Mouse (Mus musculus): ENCODE results near the gene Atg9b.

DNA sequence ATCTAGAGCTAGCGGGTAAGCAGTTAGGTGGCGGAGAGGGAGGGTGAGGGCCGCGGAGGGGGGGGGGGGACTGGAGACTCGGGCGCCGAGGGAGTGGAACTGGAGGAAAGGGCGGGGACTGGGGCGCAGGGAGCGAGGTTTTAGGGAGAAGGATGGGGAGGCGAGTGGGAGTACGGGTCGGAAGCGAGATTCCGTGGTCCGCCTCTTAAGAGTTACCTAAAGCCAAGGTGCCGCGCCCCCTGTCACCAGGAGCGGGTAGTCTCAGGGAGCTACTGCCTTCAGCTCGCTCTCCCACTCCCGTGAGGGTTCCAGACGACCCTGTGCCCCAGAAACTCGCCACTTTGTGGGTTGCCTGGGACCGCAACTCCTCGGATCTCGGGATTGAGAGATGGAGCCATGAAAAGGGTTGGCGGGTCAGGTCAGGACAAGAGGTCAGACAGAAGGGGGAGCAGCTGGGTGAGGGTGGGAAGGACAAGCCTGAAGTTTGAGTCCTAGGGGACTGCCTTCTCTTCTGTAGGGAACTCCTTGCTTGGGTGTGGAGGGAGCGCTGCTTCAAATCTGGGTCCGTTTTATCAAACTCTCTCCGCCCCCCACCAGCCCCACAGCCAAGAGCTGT, 33.6 kb upstream of the Atg9b start:
- TF ChIP-seq CTCF (IDR thresholded peaks at IDR 0.05), result peak; percentile 39
- no peak for TF ChIP-seq EP300 (IDR thresholded peaks at IDR 0.05)

All from lung, postnatal 0 days (tissue).